Mouse (Mus musculus) forebrain, embryonic 11.5 days (tissue): ENCODE results near the gene Armc9. TPM values are rescaled to one million over a fixed set of nuclear protein-coding genes. Genes with fewer than 3 reads are reported as not detected.

Source experiments
- ATAC-seq: fragments of 200-750 bp; cut with Nextera tagmentation; replicated peaks from 2 replicates; pipeline ENCODE4 v1.8.0; 2017; ENCODE audit warnings: moderate TSS enrichment; ENCODE audit not compliant: low FRiP score
- DNase-seq: peaks from one replicate; pipeline ENCODE4 v3.0.0-alpha.2; 2017; ENCODE audit warnings: low spot score
- H3K27ac ChIP-seq: fragments of 300-500 bp; sonication (generic); 2 replicates; pipeline ENCODE4 v1.5.1; 2014; ENCODE audit warnings: low read depth, low read length
- H3K27me3 ChIP-seq: fragments of 300-500 bp; sonication (generic); 2 replicates; pipeline ENCODE4 v1.6.1; 2014; ENCODE audit warnings: mild to moderate bottlenecking, low read length, mixed read lengths; ENCODE audit not compliant: control insufficient read depth, insufficient read depth
- H3K36me3 ChIP-seq: fragments of 300-500 bp; sonication (generic); 2 replicates; pipeline ENCODE4 v1.6.1; 2014; ENCODE audit warnings: mild to moderate bottlenecking, low read length, moderate library complexity, mixed read lengths; ENCODE audit not compliant: control insufficient read depth, insufficient read depth
- H3K4me1 ChIP-seq: fragments of 300-500 bp; sonication (generic); replicated peaks from 2 replicates; pipeline ENCODE4 v1.6.1; 2014; ENCODE audit warnings: low read length, mixed read lengths; ENCODE audit not compliant: control insufficient read depth, insufficient read depth
- H3K4me2 ChIP-seq: fragments of 300-500 bp; sonication (generic); 2 replicates; pipeline ENCODE4 v1.6.1; 2014; ENCODE audit warnings: low read depth, mild to moderate bottlenecking, low read length, moderate library complexity, mixed read lengths; ENCODE audit not compliant: severe bottlenecking
- H3K4me3 ChIP-seq: fragments of 300-500 bp; sonication (generic); 2 replicates; pipeline ENCODE4 v1.5.1; 2014; ENCODE audit warnings: low read depth, low read length
- H3K9ac ChIP-seq: fragments of 300-500 bp; sonication (generic); 2 replicates; pipeline ENCODE4 v1.6.1; 2014; ENCODE audit warnings: low read length
- H3K9me3 ChIP-seq: fragments of 300-500 bp; sonication (generic); 2 replicates; pipeline ENCODE4 v1.6.1; 2016; ENCODE audit warnings: low read length, mixed read lengths; ENCODE audit not compliant: control insufficient read depth
- WGBS: fragments of 180-500 bp; shearing (Covaris S2); extraction: QIAGEN DNeasy Blood & Tissue Kit; methylation state at CpG from one replicate; pipeline ENCODE4 v1.1.7; 2014; 5-methylcytosine and 5-hydroxymethylcytosine counted together
- polyA plus RNA-seq: library from polyadenylated mRNA; unstranded; fragments of >200 nt; fragmentation: Nextera tagmentation; extraction: Ambion mirVana; gene quantifications from 2 replicates; pipeline ENCODE4 v1.2.1, GENCODE M21; 2014

The Armc9 gene
- polyA plus RNA-seq, 1 experiment from 2014 or later: 41.9 TPM

GRCm38 (mm10) chr1:86302532-86302931 lies 148.0 kb downstream of the Armc9 start, which contains the start of gene B3gnt7:
TSS of gene B3gnt7 (plus strand) at chr1:86302832.
- Histone ChIP-seq H3K27me3 (peaks cover 25% of the 10 kb centered on the region), H3K27ac (no peak within 1 kb of the TSS)

GRCm38 (mm10) chr1:86303063-86303872 lies 148.7 kb downstream of the Armc9 start:
- peak; percentile 86 for DNase-seq
- no peak overlapping the region for H3K27ac ChIP-seq

More at GRCm38 (mm10) chr1:86302532-86302931, 148.0 kb downstream of the Armc9 start, which contains the start of gene B3gnt7:
- 11% methylated on average over 6 of the region's 6 CpGs for WGBS
- ATAC-seq (no peak), DNase-seq (no peak)
- Histone ChIP-seq H3K4me1 (peaks cover 8% of the 10 kb centered on the region; the same call in 1 of the 2 replicates), H3K9me3 (no peaks in the 10 kb centered on the region), H3K36me3 (no peaks in the 10 kb centered on the region), H3K4me2 (peak within 1 kb of the TSS; percentile 86), H3K9ac (peak within 1 kb of the TSS; percentile 56), H3K4me3 (peak within 1 kb of the TSS; percentile 55)

GRCm38 (mm10) chr1:86303873-86304250 lies 149.3 kb downstream of the Armc9 start:
- H3K4me2 ChIP-seq: peak overlapping the region; percentile 86
- DNase-seq (no peak), ATAC-seq (no peak)
- no peaks in the 10 kb centered on the region for H3K36me3 ChIP-seq
- H3K4me3 ChIP-seq: peak overlapping the region; percentile 55
- no peak overlapping the region for H3K27ac ChIP-seq
- H3K9ac ChIP-seq: peak overlapping the region; percentile 56
- H3K9me3 ChIP-seq: no peaks in the 10 kb centered on the region
- H3K27me3 ChIP-seq: peaks cover 25% of the 10 kb centered on the region
- WGBS: 3% methylated on average over 16 of the region's 16 CpGs
- H3K4me1 ChIP-seq: peaks cover 8% of the 10 kb centered on the region; the same call in 1 of the 2 replicates

More at GRCm38 (mm10) chr1:86303063-86303872, 148.7 kb downstream of the Armc9 start:
- H3K4me2 ChIP-seq: peak overlapping the region; percentile 86
- peaks cover 25% of the 10 kb centered on the region for H3K27me3 ChIP-seq
- H3K9ac ChIP-seq: peak overlapping the region; percentile 56
- WGBS: under 1% methylated on average over 63 of the region's 65 CpGs
- ATAC-seq: peak; percentile 84
- no peaks in the 10 kb centered on the region for H3K36me3 ChIP-seq
- H3K4me1 ChIP-seq: peaks cover 8% of the 10 kb centered on the region; the same call in 1 of the 2 replicates
- H3K9me3 ChIP-seq: no peaks in the 10 kb centered on the region
- peak overlapping the region; percentile 55 for H3K4me3 ChIP-seq

GRCm38 (mm10) chr1:86306686-86307085 lies 152.1 kb downstream of the Armc9 start:
- no peak overlapping the region for H3K4me3 ChIP-seq
- H3K27ac ChIP-seq: no peak overlapping the region
- ATAC-seq (no peak), DNase-seq (no peak)
- H3K9ac ChIP-seq: no peak overlapping the region
- WGBS: 87% methylated on average over 3 of the region's 3 CpGs
- no peaks in the 10 kb centered on the region for H3K36me3 ChIP-seq
- peaks cover 16% of the 10 kb centered on the region; the same call in 1 of the 2 replicates for H3K4me1 ChIP-seq
- peaks cover 25% of the 10 kb centered on the region for H3K27me3 ChIP-seq
- H3K9me3 ChIP-seq: no peaks in the 10 kb centered on the region
- H3K4me2 ChIP-seq: no peak overlapping the region

- Histone ChIP-seq H3K4me3 (no peak overlapping the region), H3K27me3 (peaks cover 22% of the 10 kb centered on the region), H3K4me1 (peaks cover 16% of the 10 kb centered on the region; the same call in 1 of the 2 replicates), H3K4me2 (no peak overlapping the region), H3K27ac (no peak overlapping the region), H3K36me3 (no peaks in the 10 kb centered on the region), H3K9ac (no peak overlapping the region), H3K9me3 (no peaks in the 10 kb centered on the region)
- ATAC-seq (no peak), DNase-seq (no peak)
- 93% methylated on average over 7 of the region's 7 CpGs for WGBS
Observed at GRCm38 (mm10) chr1:86307177-86307762, 152.7 kb downstream of the Armc9 start.

GRCm38 (mm10) chr1:86307871-86308641 lies 153.5 kb downstream of the Armc9 start:
- H3K4me1 ChIP-seq: peaks cover 11% of the 10 kb centered on the region; the same call in 1 of the 2 replicates
- no peak overlapping the region for H3K27ac ChIP-seq
- ATAC-seq: no peak
- no peaks in the 10 kb centered on the region for H3K36me3 ChIP-seq
- H3K9me3 ChIP-seq: no peaks in the 10 kb centered on the region
- H3K27me3 ChIP-seq: peaks cover 14% of the 10 kb centered on the region
- H3K9ac ChIP-seq: no peak overlapping the region
- no peak for DNase-seq
- H3K4me3 ChIP-seq: no peak overlapping the region
- H3K4me2 ChIP-seq: no peak overlapping the region
- WGBS: 35% methylated on average over 4 of the region's 4 CpGs

GRCm38 (mm10) chr1:86309270-86309833 lies 154.8 kb downstream of the Armc9 start:
- peaks cover 5% of the 10 kb centered on the region for H3K27me3 ChIP-seq
- 89% methylated on average over 7 of the region's 7 CpGs for WGBS

More at GRCm38 (mm10) chr1:86309270-86309833, 154.8 kb downstream of the Armc9 start:
- Histone ChIP-seq H3K36me3 (no peaks in the 10 kb centered on the region), H3K4me1 (peaks cover 11% of the 10 kb centered on the region; the same call in 1 of the 2 replicates), H3K27ac (no peak overlapping the region), H3K9ac (no peak overlapping the region), H3K9me3 (no peaks in the 10 kb centered on the region), H3K4me3 (no peak overlapping the region), H3K4me2 (no peak overlapping the region)
- DNase-seq (no peak), ATAC-seq (no peak)
